Mouse (Mus musculus): ENCODE results near the gene Gngt2. TPM values are rescaled to one million over a fixed set of nuclear protein-coding genes. Genes with fewer than 3 reads are reported as not detected.

Gngt2 gene
- polyA plus RNA-seq, 1 experiment from 2014 or later = 29.4 TPM

DNA sequence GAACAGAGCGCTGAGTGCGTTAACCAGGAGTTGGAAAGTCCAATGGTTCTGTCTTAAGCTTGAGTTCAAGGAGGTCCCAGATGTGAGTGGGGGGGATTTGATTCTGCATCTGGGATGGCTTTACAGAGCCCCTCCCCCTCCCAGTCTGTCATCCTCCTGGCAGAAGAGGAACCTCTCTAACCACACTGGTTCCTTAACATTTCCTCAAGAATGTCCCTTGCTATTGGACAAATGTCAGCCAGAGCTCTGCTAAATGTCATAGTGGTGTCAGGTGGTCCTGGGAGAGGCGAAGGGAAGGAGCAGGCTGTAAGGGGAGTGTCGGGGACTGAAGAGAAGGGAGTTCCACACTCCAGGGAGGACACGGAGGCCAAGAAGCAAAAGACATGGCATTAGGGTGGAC is 5.9 kb downstream of the Gngt2 start:
- WGBS = 45% methylated on average over 5 of the region's 5 CpGs
- Histone ChIP-seq H3K27me3 (0 out of 2 replicates have a peak, but pooled peaks cover 7% of the 10 kb centered on the region), H3K9ac (no peak overlapping the region), H3K4me2 (peak overlapping the region; percentile 47), H3K4me1 (replicated peaks) (peaks cover 2% of the 10 kb centered on the region; the same call in 1 of the 2 replicates), H3K36me3 (no peaks in the 10 kb centered on the region), H3K4me3 (peak overlapping the region; percentile 46), H3K27ac (peak overlapping the region; percentile 80), H3K9me3 (replicated peaks) (no peaks in the 10 kb centered on the region)
- ATAC-seq (replicated peaks; ENCODE audit: insufficient number of reproducible peaks, insufficient read depth, low FRiP score, low read depth) = 0 out of 2 replicates have a peak, but pooled peaks have one; percentile 25

DNA sequence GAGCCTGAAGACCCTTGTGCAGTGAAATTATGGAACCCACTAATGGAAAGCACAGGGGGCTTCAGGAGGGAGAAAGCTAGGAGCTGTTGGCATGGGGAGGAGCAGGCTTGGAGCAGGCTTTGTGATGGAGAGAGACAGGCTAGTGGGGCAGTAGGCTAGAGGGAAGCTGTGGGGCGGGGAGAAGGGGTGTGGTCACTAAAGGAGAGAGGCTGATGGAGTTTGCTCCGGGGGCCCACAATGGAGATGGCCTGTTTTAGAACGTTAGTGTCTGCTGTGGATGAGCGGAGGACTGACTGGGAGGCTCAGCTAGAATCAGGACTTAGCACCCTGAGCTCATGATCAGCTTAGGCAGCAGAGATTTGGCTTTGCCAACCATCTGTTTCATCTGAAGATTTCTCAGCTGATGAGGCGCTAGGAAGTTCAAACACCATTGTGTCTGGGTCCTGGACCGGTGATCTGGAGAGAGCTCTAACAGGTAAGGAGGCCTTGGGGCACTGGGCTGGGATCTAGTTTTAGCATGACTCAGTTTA is 6.5 kb downstream of the Gngt2 start:
- Histone ChIP-seq H3K27ac (peak overlapping the region; percentile 80), H3K9ac (no peak overlapping the region), H3K27me3 (0 out of 2 replicates have a peak, but pooled peaks cover 7% of the 10 kb centered on the region), H3K36me3 (no peaks in the 10 kb centered on the region), H3K4me3 (peak overlapping the region; percentile 32), H3K9me3 (replicated peaks) (no peaks in the 10 kb centered on the region), H3K4me1 (replicated peaks) (no peaks in the 10 kb centered on the region; the same call in 1 of the 2 replicates), H3K4me2 (peak overlapping the region; percentile 47)
- WGBS = 45% methylated on average over 6 of the region's 6 CpGs
- ATAC-seq (replicated peaks; ENCODE audit: insufficient number of reproducible peaks, insufficient read depth, low FRiP score, low read depth) = no peak

DNA sequence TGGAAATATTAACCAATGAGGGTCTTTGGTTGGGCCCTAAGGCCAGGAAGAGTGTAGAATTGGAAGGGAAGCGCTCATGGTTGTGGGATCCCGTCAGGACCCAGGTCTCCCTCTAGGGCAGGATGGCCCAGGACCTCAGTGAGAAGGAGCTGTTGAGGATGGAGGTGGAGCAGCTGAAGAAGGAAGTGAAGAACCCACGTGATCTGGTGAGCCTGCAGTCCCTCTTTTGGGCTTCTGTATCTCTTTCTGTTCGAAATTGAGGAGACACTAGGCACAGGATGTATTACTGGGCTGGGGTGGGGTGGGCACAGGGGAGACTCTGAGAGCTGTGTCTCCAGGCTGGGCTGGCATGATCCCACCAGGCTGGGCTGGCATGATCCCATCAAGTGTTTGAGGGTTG is 7.9 kb downstream of the Gngt2 start:
- H3K4me3 ChIP-seq = no peak overlapping the region
- 0 out of 2 replicates have a peak, but pooled peaks cover 7% of the 10 kb centered on the region for H3K27me3 ChIP-seq
- peak overlapping the region; percentile 47 for H3K4me2 ChIP-seq
- H3K27ac ChIP-seq = no peak overlapping the region
- no peak for ATAC-seq (replicated peaks; ENCODE audit: insufficient number of reproducible peaks, insufficient read depth, low FRiP score, low read depth)
- no peak overlapping the region for H3K9ac ChIP-seq
- no peaks in the 10 kb centered on the region for H3K9me3 ChIP-seq (replicated peaks)
- no peaks in the 10 kb centered on the region for H3K36me3 ChIP-seq
- 71% methylated on average over 4 of the region's 4 CpGs for WGBS
- no peaks in the 10 kb centered on the region for H3K4me1 ChIP-seq (replicated peaks)

DNA sequence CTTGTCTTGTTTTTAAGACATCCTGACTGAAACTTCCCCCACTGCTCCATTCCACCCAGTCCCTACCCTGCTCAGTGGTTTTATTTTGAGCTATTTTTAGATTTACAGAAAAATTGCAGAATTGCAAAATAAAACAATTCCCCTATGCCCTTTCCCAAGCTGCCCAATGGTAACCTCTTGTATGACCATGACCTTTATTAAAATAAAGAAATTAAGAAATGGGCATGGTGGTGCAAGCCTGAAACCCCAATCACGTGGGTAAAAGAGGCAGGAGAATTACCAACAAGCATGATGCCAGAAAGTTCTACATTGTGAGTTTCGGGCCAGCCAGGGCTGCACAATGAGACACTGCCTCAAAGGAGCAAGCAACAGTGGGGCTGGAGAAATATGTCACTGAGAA is 13.9 kb downstream of the Gngt2 start:
- no peak for ATAC-seq (replicated peaks; ENCODE audit: insufficient number of reproducible peaks, insufficient read depth, low FRiP score, low read depth)

DNA sequence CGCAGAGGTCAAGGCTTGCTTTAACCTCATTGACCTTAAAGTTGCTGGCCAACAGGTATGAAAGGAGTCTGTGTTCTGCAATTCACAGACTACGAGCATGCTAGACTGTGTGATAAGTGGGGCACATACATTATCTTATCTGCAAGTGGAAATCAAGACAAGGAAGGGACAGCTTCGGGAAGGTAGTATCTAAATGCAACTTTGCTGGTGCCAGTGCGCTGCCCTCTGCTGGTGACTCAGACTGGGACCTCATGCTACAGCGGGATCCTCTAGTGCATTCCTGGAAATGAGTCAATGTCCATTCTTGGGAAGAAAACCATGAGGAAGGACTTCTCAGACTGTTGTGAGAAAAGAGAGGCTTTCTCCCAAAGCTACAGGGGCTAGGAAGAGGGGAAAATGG is 16.7 kb downstream of the Gngt2 start:
- no peak overlapping the region for H3K27ac ChIP-seq
- 0 out of 2 replicates have a peak, but pooled peaks cover 7% of the 10 kb centered on the region for H3K4me1 ChIP-seq (replicated peaks)
- no peak overlapping the region for H3K4me2 ChIP-seq
- ATAC-seq (replicated peaks; ENCODE audit: insufficient number of reproducible peaks, insufficient read depth, low FRiP score, low read depth) = no peak
- H3K4me3 ChIP-seq = no peak overlapping the region
- WGBS = 43% methylated on average over 5 of the region's 5 CpGs
- no peaks in the 10 kb centered on the region for H3K9me3 ChIP-seq (replicated peaks)
- H3K9ac ChIP-seq = no peak overlapping the region
- H3K36me3 ChIP-seq = no peaks in the 10 kb centered on the region
- H3K27me3 ChIP-seq = no peaks in the 10 kb centered on the region

More for the DNA sequence above, 13.9 kb downstream of the Gngt2 start:
- Histone ChIP-seq H3K27me3 (no peaks in the 10 kb centered on the region), H3K9ac (no peak overlapping the region), H3K9me3 (replicated peaks) (no peaks in the 10 kb centered on the region), H3K27ac (no peak overlapping the region), H3K36me3 (no peaks in the 10 kb centered on the region), H3K4me1 (replicated peaks) (no peaks in the 10 kb centered on the region), H3K4me2 (no peak overlapping the region), H3K4me3 (no peak overlapping the region)
- 73% methylated on average over 2 of the region's 2 CpGs for WGBS

DNA sequence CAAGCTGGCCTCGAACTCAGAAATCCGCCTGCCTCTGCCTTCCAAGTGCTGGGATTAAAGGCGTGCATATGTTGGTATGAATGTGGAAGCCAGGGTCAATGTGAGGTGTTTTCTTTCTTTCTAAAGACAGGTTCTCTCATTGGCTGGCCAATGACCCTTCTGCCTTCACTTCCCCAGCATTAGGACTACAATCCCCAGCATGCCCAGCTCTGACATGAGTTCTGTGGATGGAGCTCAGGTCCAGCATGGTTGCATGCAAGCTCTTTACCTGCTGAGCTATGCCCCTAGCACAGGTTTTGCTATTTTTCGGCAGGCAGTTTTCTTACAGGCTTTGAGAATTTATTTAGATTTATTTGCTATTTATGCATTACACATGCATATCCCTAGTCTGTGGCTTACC is 20.3 kb downstream of the Gngt2 start:
- no peak for ATAC-seq (replicated peaks; ENCODE audit: insufficient number of reproducible peaks, insufficient read depth, low FRiP score, low read depth)
- Histone ChIP-seq H3K9me3 (replicated peaks) (no peaks in the 10 kb centered on the region), H3K9ac (no peak overlapping the region), H3K4me2 (0 out of 2 replicates have a peak overlapping the region, but pooled peaks have one; percentile 85), H3K4me1 (replicated peaks) (peaks cover 13% of the 10 kb centered on the region), H3K4me3 (no peak overlapping the region), H3K36me3 (no peaks in the 10 kb centered on the region), H3K27me3 (no peaks in the 10 kb centered on the region), H3K27ac (no peak overlapping the region)
- 72% methylated on average over 4 of the region's 4 CpGs for WGBS

DNA sequence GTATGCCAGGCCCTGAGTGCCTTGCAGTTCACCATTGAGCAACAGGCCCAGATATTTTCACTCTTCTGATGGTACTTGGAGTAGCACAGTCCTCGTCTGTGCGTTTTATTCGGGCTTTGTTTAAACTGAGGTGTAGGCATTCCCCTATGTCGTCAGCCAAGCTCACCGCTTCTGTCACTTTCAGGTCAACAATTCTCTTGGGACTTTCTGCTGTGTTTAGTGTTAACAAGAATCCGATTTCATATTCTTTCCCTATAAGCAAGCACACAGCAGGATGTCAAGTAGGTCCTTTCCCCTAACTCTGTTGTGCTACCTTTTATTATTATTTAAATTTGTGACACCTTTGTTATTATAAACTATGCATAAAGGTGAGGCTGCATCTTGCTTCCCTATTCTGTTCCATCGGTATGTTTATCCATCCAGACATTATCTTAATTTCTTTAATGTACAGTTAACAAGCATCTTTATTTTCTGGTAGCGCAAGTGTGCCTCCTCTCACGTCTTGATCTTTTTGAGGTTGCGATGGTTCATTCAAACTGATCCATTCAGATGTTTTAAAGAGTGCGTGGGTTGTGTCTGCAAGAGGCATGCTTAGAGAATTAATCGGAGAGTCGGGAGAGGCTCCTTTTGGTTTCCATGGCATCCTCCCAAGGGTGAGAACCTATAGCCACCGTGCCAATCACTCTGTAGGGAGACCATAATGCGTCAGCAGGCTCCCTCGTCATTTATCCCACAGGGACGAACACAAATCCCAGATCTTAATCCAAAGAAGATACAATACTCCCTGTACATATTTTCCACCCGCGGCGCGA is 20.9 kb downstream of the Gngt2 start:
- H3K4me2 ChIP-seq = peak overlapping the region; percentile 85
- H3K4me1 ChIP-seq (replicated peaks) = peaks cover 13% of the 10 kb centered on the region
- no peaks in the 10 kb centered on the region for H3K27me3 ChIP-seq
- H3K9me3 ChIP-seq (replicated peaks) = no peaks in the 10 kb centered on the region
- WGBS = 20% methylated on average over 21 of the region's 21 CpGs
- no peak for ATAC-seq (replicated peaks; ENCODE audit: insufficient number of reproducible peaks, insufficient read depth, low FRiP score, low read depth)
- no peaks in the 10 kb centered on the region for H3K36me3 ChIP-seq
- H3K9ac ChIP-seq = peak overlapping the region; percentile 61
- H3K4me3 ChIP-seq = peak overlapping the region; percentile 79
- peak overlapping the region; percentile 89 for H3K27ac ChIP-seq

DNA sequence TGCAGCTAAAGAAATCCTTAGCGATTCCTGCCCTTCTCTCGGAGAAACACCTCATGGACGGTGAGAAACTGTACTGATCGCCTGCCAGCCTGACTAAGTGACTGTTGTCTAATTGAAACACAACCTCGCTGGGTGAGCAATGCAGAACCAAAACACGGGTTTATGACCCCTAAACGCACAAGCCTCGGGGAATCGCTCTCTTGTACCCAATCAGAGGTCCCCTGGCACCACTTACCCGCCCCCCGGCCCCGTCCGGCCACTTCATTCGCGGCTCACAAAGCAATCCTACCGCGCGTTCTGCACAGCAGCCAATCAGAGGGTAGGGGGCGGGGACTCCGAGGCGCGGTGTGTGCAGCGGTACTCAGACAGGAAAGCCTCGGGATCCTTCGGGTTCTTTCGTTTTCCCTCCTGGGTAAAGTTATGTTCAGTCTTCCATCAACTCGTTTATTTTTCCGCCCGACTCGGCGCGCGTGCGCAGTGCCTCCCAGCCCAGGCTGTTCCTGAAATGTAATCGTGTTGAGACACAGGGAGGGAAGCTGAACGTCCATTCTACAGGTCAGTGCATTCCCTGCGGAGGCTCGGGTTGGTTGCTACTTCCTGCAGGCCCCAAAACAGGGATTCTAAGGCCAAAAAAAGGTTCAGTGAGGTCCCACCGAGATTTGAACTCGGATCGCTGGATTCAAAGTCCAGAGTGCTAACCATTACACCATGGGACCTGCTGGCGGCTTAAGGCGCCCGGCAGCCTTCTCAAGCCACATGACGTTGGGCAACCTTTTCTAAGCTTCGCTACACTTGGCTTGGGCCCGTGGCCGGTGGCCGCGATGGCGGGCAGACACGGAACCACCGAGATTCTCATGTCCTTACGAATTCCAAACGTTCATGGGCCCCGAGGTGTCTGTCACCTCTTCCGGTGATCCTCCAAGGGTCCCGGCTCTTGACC is 21.8 kb downstream of the Gngt2 start:
- under 1% methylated on average over 58 of the region's 58 CpGs for WGBS
- Histone ChIP-seq H3K27ac (peak overlapping the region; percentile 89), H3K9me3 (replicated peaks) (no peaks in the 10 kb centered on the region)

DNA sequence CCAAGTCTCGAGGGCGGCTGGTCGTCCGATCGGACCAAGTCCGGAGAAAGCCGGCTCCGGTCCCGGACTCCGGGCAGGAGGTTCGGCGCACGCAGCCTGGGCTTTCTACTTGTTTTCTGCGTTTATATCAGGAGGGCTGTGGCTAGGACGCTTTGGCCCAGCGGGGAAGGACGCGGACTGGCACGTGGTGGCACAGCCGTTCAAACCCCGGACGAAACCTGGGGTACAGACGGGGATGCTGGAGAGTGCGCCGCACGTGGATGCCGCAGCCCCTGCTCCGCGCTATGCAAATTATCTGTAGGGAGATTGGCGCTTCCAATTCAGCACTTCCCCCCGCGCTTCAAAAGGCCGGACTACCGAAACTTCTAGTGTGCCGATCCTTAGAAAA is 22.4 kb downstream of the Gngt2 start:
- H3K4me3 ChIP-seq = peak overlapping the region; percentile 79
- peak overlapping the region; percentile 85 for H3K4me2 ChIP-seq
- ATAC-seq (replicated peaks; ENCODE audit: insufficient number of reproducible peaks, insufficient read depth, low FRiP score, low read depth) = peak; percentile 47; the same call in 1 of the 2 replicates
- H3K27ac ChIP-seq = peak overlapping the region; percentile 89
- H3K27me3 ChIP-seq = no peaks in the 10 kb centered on the region
- H3K4me1 ChIP-seq (replicated peaks) = peaks cover 13% of the 10 kb centered on the region
- WGBS = under 1% methylated on average over 35 of the region's 35 CpGs
- H3K36me3 ChIP-seq = no peaks in the 10 kb centered on the region
- no peaks in the 10 kb centered on the region for H3K9me3 ChIP-seq (replicated peaks)
- H3K9ac ChIP-seq = peak overlapping the region; percentile 64

More for the DNA sequence above, 21.8 kb downstream of the Gngt2 start:
- ATAC-seq (replicated peaks; ENCODE audit: insufficient number of reproducible peaks, insufficient read depth, low FRiP score, low read depth) = peak; percentile 98
- Histone ChIP-seq H3K27me3 (no peaks in the 10 kb centered on the region), H3K9ac (peak overlapping the region; percentile 64), H3K4me2 (peak overlapping the region; percentile 85), H3K4me1 (replicated peaks) (peaks cover 13% of the 10 kb centered on the region), H3K36me3 (no peaks in the 10 kb centered on the region), H3K4me3 (peak overlapping the region; percentile 79)

DNA sequence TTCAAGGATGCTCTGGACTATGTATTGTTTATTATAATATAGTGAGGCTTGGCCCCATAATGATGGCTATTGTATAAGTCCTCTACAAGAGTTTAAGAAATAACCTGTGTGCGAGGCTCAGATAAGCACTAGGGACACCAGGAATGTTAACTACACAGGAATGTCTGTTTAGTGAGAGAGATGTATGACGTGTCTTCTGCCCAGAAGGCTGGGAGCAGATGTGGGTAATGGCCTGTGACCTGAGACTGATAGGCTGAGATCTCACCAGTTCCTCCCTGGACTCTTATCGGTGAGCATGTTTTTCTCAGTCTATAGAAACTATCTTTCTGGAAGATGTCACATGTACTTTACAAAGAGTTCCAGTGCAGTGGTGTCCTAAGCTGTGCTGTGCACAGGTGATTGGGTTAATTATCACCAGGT is 23.1 kb downstream of the Gngt2 start:
- H3K27ac ChIP-seq = 0 out of 2 replicates have a peak overlapping the region, but pooled peaks have one; percentile 89
- peak overlapping the region; percentile 79 for H3K4me3 ChIP-seq
- no peaks in the 10 kb centered on the region for H3K27me3 ChIP-seq
- no peak for ATAC-seq (replicated peaks; ENCODE audit: insufficient number of reproducible peaks, insufficient read depth, low FRiP score, low read depth)
- H3K36me3 ChIP-seq = no peaks in the 10 kb centered on the region
- H3K9me3 ChIP-seq (replicated peaks) = no peaks in the 10 kb centered on the region
- H3K4me2 ChIP-seq = peak overlapping the region; percentile 85
- H3K4me1 ChIP-seq (replicated peaks) = peaks cover 13% of the 10 kb centered on the region
- peak overlapping the region; percentile 64 for H3K9ac ChIP-seq
- WGBS = 20% methylated on average over 3 of the region's 3 CpGs

DNA sequence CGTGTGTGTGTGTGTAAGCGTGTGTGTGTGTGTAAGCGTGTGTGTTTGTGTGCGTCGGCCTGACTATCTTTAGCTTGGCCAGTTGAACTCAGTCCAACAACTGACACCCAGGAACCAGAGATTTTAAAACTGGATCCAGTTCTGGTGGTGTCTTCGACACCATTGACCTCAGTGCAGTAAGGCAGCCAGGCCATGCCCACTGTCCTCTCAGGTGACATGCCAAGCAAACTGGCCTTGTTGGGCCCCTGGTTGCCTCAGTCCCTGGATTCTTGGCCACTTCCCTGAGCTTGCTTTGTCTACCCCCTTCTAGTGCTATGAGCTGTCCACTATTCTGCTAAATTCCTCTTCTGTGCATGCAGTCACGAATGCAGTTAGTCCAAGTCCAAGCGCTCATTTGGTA is 24.4 kb downstream of the Gngt2 start:
- WGBS = 88% methylated on average over 8 of the region's 8 CpGs
- Histone ChIP-seq H3K4me1 (replicated peaks) (peaks cover 13% of the 10 kb centered on the region), H3K9ac (no peak overlapping the region), H3K36me3 (no peaks in the 10 kb centered on the region), H3K4me2 (no peak overlapping the region), H3K9me3 (replicated peaks) (no peaks in the 10 kb centered on the region), H3K27me3 (no peaks in the 10 kb centered on the region), H3K4me3 (no peak overlapping the region), H3K27ac (no peak overlapping the region)
- ATAC-seq (replicated peaks; ENCODE audit: insufficient number of reproducible peaks, insufficient read depth, low FRiP score, low read depth) = no peak

All from heart, embryonic 15.5 days (tissue).